Mouse (Mus musculus): Measurements from ENCODE around the gene Cmpk1. TPM values are rescaled to one million over a fixed set of nuclear protein-coding genes. Genes with fewer than 3 reads are reported as not detected.
A peak's percentile ranks its signal among the peaks of the same experiment; 100 is the strongest.

The Cmpk1 gene
- polyA plus RNA-seq, 1 experiment from 2014 or later = 72.8 TPM

DNA sequence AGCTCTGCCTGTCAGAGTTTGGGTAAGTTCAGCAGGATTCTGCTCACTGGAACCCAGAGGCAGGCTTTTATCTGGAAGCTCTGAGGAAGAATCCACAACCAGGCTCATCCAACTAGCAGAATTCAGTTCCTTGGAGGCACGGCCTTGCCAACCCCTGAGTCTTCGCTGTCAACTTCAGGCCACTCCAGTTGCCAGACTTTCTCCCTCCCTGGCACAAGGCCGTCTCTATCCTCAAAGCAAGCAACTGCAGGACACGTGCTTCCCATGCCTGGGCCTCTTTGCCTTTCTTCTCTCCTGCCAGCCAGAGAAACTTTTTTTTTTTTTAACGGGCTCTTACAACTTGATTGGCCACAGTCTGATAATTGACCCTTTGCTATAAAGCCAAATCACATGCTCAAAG, 42.0 kb downstream of the Cmpk1 start:
- H3K4me1 ChIP-seq (replicated peaks) = no peaks in the 10 kb centered on the region
- ATAC-seq (ENCODE audit: low read depth) = no peak
- no peaks in the 10 kb centered on the region for H3K9me3 ChIP-seq (replicated peaks)
- H3K36me3 ChIP-seq = no peaks in the 10 kb centered on the region
- no peak overlapping the region for H3K27ac ChIP-seq
- H3K4me3 ChIP-seq (replicated peaks) = no peak overlapping the region
- DNase-seq = no peak
- H3K4me2 ChIP-seq = no peak overlapping the region
- 51% methylated on average over 5 of the region's 5 CpGs for WGBS (ENCODE audit: insufficient replicate concordance)
- peaks cover 33% of the 10 kb centered on the region; the same call in 1 of the 2 replicates for H3K27me3 ChIP-seq
- H3K9ac ChIP-seq = no peak overlapping the region

- 57% methylated on average over 8 of the region's 8 CpGs for WGBS (ENCODE audit: insufficient replicate concordance)
- Histone ChIP-seq H3K4me2 (no peak overlapping the region), H3K27me3 (peaks cover 29% of the 10 kb centered on the region; the same call in 1 of the 2 replicates), H3K27ac (no peak overlapping the region), H3K4me1 (replicated peaks) (no peaks in the 10 kb centered on the region), H3K9me3 (replicated peaks) (no peaks in the 10 kb centered on the region), H3K4me3 (replicated peaks) (no peak overlapping the region), H3K36me3 (no peaks in the 10 kb centered on the region), H3K9ac (no peak overlapping the region)
- DNase-seq (no peak), ATAC-seq (ENCODE audit: low read depth) (no peak)
Observed at GRCm38 (mm10) chr4:114942583-114942982, 44.5 kb downstream of the Cmpk1 start.

- WGBS (ENCODE audit: insufficient replicate concordance) = 41% methylated on average over 4 of the region's 4 CpGs
- no peak for DNase-seq
- Histone ChIP-seq H3K9me3 (replicated peaks) (no peaks in the 10 kb centered on the region), H3K27me3 (peaks cover 31% of the 10 kb centered on the region; the same call in 1 of the 2 replicates), H3K4me3 (replicated peaks) (no peak overlapping the region), H3K27ac (no peak overlapping the region), H3K4me1 (replicated peaks) (no peaks in the 10 kb centered on the region), H3K4me2 (no peak overlapping the region), H3K9ac (no peak overlapping the region), H3K36me3 (no peaks in the 10 kb centered on the region)
- no peak for ATAC-seq (ENCODE audit: low read depth)
Observed at GRCm38 (mm10) chr4:114942112-114942511, 44.9 kb downstream of the Cmpk1 start.

GRCm38 (mm10) chr4:114941311-114941710, 45.7 kb downstream of the Cmpk1 start:
- DNase-seq (no peak), ATAC-seq (ENCODE audit: low read depth) (no peak)
- H3K9me3 ChIP-seq (replicated peaks) = no peaks in the 10 kb centered on the region
- no peak overlapping the region for H3K9ac ChIP-seq
- H3K36me3 ChIP-seq = no peaks in the 10 kb centered on the region
- no peak overlapping the region for H3K27ac ChIP-seq
- peaks cover 29% of the 10 kb centered on the region; the same call in 1 of the 2 replicates for H3K27me3 ChIP-seq
- WGBS (ENCODE audit: insufficient replicate concordance) = 65% methylated on average over 4 of the region's 4 CpGs
- H3K4me1 ChIP-seq (replicated peaks) = no peaks in the 10 kb centered on the region
- no peak overlapping the region for H3K4me3 ChIP-seq (replicated peaks)
- H3K4me2 ChIP-seq = no peak overlapping the region

DNA sequence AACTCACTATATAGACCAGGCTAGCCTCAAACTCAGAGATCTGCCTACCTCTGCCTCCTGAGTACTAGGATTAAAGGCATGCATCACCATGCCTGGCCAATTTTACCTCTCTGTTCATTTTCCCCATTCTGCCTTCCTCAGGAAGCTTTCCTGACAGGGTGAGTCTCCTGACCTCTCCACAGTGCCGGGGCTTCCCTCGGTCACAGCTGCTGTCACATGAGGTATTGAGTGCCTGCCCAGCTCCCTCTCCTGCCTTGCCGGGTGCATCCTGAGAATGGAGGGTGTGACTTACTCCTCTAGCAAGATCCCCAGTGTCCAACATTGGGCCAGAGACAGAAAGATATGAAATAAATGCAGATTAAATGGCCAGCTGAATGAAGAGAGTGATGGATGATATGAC, 48.8 kb downstream of the Cmpk1 start:
- no peaks in the 10 kb centered on the region for H3K9me3 ChIP-seq (replicated peaks)
- H3K27me3 ChIP-seq = peaks cover 22% of the 10 kb centered on the region; the same call in 1 of the 2 replicates
- WGBS (ENCODE audit: insufficient replicate concordance) = 57% methylated on average over 3 of the region's 3 CpGs
- ATAC-seq (ENCODE audit: low read depth) (no peak), DNase-seq (no peak)
- H3K4me1 ChIP-seq (replicated peaks) = no peaks in the 10 kb centered on the region
- no peak overlapping the region for H3K27ac ChIP-seq
- no peak overlapping the region for H3K9ac ChIP-seq
- no peak overlapping the region for H3K4me2 ChIP-seq
- H3K4me3 ChIP-seq (replicated peaks) = no peak overlapping the region
- H3K36me3 ChIP-seq = no peaks in the 10 kb centered on the region

GRCm38 (mm10) chr4:114937459-114938047, 49.5 kb downstream of the Cmpk1 start:
- no peaks in the 10 kb centered on the region for H3K4me1 ChIP-seq (replicated peaks)
- no peak for ATAC-seq (ENCODE audit: low read depth)
- no peak overlapping the region for H3K4me2 ChIP-seq
- H3K36me3 ChIP-seq = no peaks in the 10 kb centered on the region
- H3K9me3 ChIP-seq (replicated peaks) = no peaks in the 10 kb centered on the region
- H3K4me3 ChIP-seq (replicated peaks) = no peak overlapping the region
- 53% methylated on average over 4 of the region's 4 CpGs for WGBS (ENCODE audit: insufficient replicate concordance)
- no peak for DNase-seq
- H3K27ac ChIP-seq = no peak overlapping the region
- no peak overlapping the region for H3K9ac ChIP-seq
- H3K27me3 ChIP-seq = peaks cover 22% of the 10 kb centered on the region; the same call in 1 of the 2 replicates

- no peak overlapping the region for H3K9ac ChIP-seq
- peaks cover 50% of the 10 kb centered on the region for H3K27me3 ChIP-seq
- H3K4me1 ChIP-seq (replicated peaks) = no peaks in the 10 kb centered on the region
- no peak overlapping the region for H3K4me2 ChIP-seq
- no peaks in the 10 kb centered on the region for H3K36me3 ChIP-seq
- no peak overlapping the region for H3K4me3 ChIP-seq (replicated peaks)
- WGBS (ENCODE audit: insufficient replicate concordance) = 62% methylated on average over 6 of the region's 6 CpGs
- no peak for ATAC-seq (ENCODE audit: low read depth)
- no peak for DNase-seq
- no peaks in the 10 kb centered on the region for H3K9me3 ChIP-seq (replicated peaks)
- no peak overlapping the region for H3K27ac ChIP-seq
Observed at GRCm38 (mm10) chr4:114934188-114934587, 52.9 kb downstream of the Cmpk1 start.

- WGBS (ENCODE audit: insufficient replicate concordance) = 70% methylated on average over 4 of the region's 4 CpGs
Observed at GRCm38 (mm10) chr4:114932747-114933146, 54.3 kb downstream of the Cmpk1 start.

GRCm38 (mm10) chr4:114929155-114929554, 57.9 kb downstream of the Cmpk1 start:
- H3K27ac ChIP-seq = no peak overlapping the region
- no peak overlapping the region for H3K4me3 ChIP-seq (replicated peaks)
- no peak overlapping the region for H3K9ac ChIP-seq
- no peak for DNase-seq
- no peak overlapping the region for H3K4me2 ChIP-seq
- H3K27me3 ChIP-seq = peaks cover 79% of the 10 kb centered on the region
- WGBS (ENCODE audit: insufficient replicate concordance) = 46% methylated on average over 15 of the region's 15 CpGs
- H3K9me3 ChIP-seq (replicated peaks) = no peaks in the 10 kb centered on the region
- H3K36me3 ChIP-seq = no peaks in the 10 kb centered on the region
- no peak for ATAC-seq (ENCODE audit: low read depth)
- H3K4me1 ChIP-seq (replicated peaks) = peaks cover 9% of the 10 kb centered on the region

More at GRCm38 (mm10) chr4:114932747-114933146, 54.3 kb downstream of the Cmpk1 start:
- no peaks in the 10 kb centered on the region for H3K36me3 ChIP-seq
- H3K9me3 ChIP-seq (replicated peaks) = no peaks in the 10 kb centered on the region
- H3K4me2 ChIP-seq = no peak overlapping the region
- DNase-seq (no peak), ATAC-seq (ENCODE audit: low read depth) (no peak)
- no peak overlapping the region for H3K4me3 ChIP-seq (replicated peaks)
- H3K4me1 ChIP-seq (replicated peaks) = no peaks in the 10 kb centered on the region
- H3K9ac ChIP-seq = no peak overlapping the region
- H3K27me3 ChIP-seq = peaks cover 56% of the 10 kb centered on the region
- no peak overlapping the region for H3K27ac ChIP-seq

DNA sequence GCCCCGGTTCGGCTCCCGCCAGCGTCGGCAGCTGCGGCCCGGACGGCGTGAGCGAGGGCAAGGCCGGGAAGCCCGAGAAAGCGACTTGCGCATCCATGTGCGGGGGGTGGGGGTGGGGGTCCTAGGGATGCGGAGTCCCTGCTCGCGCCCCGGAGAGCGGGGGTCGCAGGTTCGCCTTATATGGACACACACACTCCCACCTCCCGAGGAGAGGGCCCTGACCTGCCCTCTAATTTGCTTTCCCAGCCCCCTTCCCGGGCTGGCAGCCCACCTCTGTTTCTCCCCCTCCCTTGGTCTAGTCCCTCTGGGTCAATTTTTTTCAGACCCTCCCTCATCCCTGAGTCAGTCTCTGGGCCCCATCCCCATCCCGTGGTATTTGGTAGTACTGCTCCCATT, 61.1 kb downstream of the Cmpk1 start, which contains the start of gene Foxe3:
Gene Foxe3, minus strand, starts transcription at position 97 of the 396 bp plus-strand sequence.
- Histone ChIP-seq H3K4me1 (replicated peaks) (peaks cover 9% of the 10 kb centered on the region), H3K27ac (no peak within 1 kb of the TSS), H3K36me3 (no peaks in the 10 kb centered on the region), H3K9me3 (replicated peaks) (no peaks in the 10 kb centered on the region), H3K4me3 (replicated peaks) (peak within 1 kb of the TSS; percentile 42), H3K27me3 (peaks cover 91% of the 10 kb centered on the region), H3K9ac (no peak within 1 kb of the TSS), H3K4me2 (peak within 1 kb of the TSS; percentile 48)
- DNase-seq (no peak), ATAC-seq (ENCODE audit: low read depth) (no peak)
- 2% methylated on average over 25 of the region's 25 CpGs for WGBS (ENCODE audit: insufficient replicate concordance)

DNA sequence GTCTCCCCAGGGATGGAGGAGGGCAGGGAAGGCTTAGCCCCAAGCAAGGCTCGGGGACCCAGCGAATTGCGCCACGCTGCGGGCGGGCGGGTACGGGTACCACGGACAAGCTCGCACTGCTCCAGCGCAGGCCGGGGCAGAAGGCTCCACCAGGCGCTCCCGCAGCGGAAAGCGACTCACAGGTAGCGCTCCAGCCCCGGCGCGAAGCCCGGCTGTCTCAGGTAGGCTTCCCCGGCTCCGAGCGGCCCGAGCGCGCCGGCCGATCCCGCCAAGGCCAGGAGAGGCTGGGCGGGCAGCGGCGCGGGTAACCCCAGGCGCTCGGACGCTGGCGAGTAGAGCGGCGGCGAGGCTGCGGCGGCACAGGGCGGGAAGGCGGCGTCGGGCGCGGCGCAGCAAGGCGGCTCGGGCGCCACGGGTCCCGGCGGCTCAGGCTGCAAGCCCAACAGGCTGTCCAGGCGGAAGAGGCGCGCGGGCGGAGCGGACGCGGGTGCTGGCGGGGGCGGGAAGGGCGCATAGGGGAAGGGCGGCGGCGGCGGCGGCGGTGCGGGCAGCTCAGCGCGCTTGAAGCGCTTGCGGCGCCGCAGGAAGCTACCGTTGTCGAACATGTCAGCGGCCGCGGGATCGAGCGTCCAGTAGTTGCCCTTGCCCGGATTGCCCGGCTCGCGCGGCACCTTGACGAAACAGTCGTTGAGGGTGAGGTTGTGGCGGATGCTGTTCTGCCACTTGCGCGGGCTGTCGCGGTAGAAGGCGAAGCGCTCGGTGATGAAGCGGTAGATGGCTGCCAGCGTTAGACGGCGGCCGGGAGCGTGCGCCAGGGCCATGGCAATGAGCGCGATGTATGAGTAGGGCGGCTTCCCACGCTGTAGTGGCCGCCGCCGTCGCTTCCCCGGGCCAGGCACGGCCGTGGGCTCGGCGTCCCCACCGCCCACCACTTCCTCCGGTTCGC, 61.8 kb downstream of the Cmpk1 start:
- H3K4me3 ChIP-seq (replicated peaks) = peak overlapping the region; percentile 42
- no peak for ATAC-seq (ENCODE audit: low read depth)
- WGBS (ENCODE audit: insufficient replicate concordance) = 1% methylated on average over 122 of the region's 125 CpGs
- H3K4me1 ChIP-seq (replicated peaks) = peaks cover 9% of the 10 kb centered on the region
- H3K27me3 ChIP-seq = peaks cover 89% of the 10 kb centered on the region
- H3K9me3 ChIP-seq (replicated peaks) = no peaks in the 10 kb centered on the region
- no peak for DNase-seq
- no peak overlapping the region for H3K27ac ChIP-seq
- no peak overlapping the region for H3K9ac ChIP-seq
- H3K36me3 ChIP-seq = no peaks in the 10 kb centered on the region
- peak overlapping the region; percentile 48 for H3K4me2 ChIP-seq

All from liver, embryonic 13.5 days (tissue).